Mouse (Mus musculus): ENCODE results near the gene Cwf19l1.
A peak's percentile ranks its signal among the peaks of the same experiment; 100 is the strongest.

DNA sequence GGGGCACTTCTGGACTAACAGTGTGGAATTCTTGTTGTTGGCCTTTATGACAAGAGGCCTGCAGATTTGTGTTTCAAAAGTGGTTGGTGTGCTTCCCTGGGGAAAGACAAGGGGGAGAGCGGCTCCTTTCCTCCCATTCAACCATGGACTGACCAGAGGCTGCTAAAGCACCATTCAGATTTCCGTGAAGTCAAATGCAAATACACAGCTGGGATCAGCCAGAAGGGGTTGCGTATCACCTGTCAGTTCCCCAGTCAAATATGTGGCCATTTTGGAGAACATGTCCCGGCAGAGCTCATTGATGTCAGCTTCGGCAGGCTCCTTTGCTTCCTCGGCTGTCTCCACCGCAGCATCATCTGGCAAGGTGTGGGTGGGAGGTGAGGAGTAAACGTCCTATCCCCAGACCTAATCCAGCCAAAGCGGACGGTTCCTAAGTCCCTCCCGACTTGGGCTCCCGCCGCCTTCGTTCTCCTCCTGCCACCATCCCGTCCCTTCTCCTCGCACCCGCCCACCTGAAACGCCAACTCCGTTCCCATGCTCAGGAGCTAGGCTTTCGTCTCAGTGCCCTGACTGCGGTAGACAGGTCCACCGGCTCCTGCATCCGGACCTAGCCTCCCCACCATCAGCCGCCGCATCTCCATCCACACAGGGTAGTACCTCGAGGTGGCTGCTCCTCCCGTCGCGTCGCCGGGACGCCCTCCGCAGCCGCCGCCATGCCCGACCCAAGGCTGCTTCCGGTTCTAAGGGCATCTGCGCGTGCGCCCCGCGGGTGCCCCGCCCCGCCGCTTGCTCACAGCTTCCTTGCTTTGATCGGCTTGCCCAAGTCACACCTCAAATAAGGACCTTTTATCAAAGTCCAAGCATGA, 10.3 kb upstream of the Cwf19l1 start, which contains the start of gene Bloc1s2:
- TF ChIP-seq CTCF (IDR thresholded peaks at IDR 0.05; ENCODE audit: borderline replicate concordance, insufficient read depth, low read depth, low read length), result no peak
- TF ChIP-seq POLR2A (IDR thresholded peaks at IDR 0.05; ENCODE audit: borderline replicate concordance, insufficient read depth, low read length), result peak; percentile 62; the same call in 1 of the 2 replicates

Measured in cerebellum, adult 2 months (tissue).